In genomic region chr13:3525611-3526051, GRCm38 (mm10) we compare ENCODE assay signal across 11 mouse cellular contexts. TPM values are rescaled to one million over a fixed set of nuclear protein-coding genes. Genes with fewer than 3 reads are reported as not detected.
DNase-seq lines count a peak whose midpoint lies in the region; ATAC-seq and TF ChIP-seq lines count a peak whose summit lies in the region.
"Had no signal": no experiment of that assay in that cellular context is flagged by ENCODE, and none has a peak within 500 bp of the region (broad histone marks: within the 10 kb centered on the region; RNA-seq: fewer than 3 reads in every experiment).

No protein-coding gene starts in this region.

- no peak for ATAC-seq in kidney, embryonic 15.5 days (replicated peaks; ENCODE audit: low FRiP score)
- peak; percentile 12 to 30; a peak in 1 of 4 replicates for ATAC-seq in hematopoietic stem cell, adult 5-6 weeks (replicated peaks in 1 of 2; ENCODE audit: insufficient read depth in 1 of 2, low FRiP score in 2 of 2, low TSS enrichment in 1 of 2, low read depth in 1 of 2, poor library complexity in 2 of 2, severe bottlenecking in 2 of 2)
- ATAC-seq in megakaryocyte progenitor cell, adult 5-6 weeks (replicated peaks; ENCODE audit: poor library complexity): peak; percentile 33
- ATAC-seq: forebrain, embryonic 16.5 days had no signal

- peak; percentile 86 for DNase-seq in kidney, adult 2 months
- DNase-seq in gastrocnemius, postnatal 10 days: no peak
- no peak for DNase-seq in lung, postnatal 4 days
- DNase-seq: gastrocnemius, postnatal 36 days; right cerebral cortex, postnatal 25 days had no signal

- no peak overlapping the region for H3K4me3 ChIP-seq in kidney, adult 2 months (ENCODE audit: insufficient read depth, low read depth, low read length)
- H3K4me3 ChIP-seq in kidney, embryonic 15.5 days (replicated peaks): no peak overlapping the region
- H3K4me3 ChIP-seq in bone marrow, adult 2 months (replicated peaks; ENCODE audit: control insufficient read depth, low read depth, low read length): no peak overlapping the region
- H3K4me3 ChIP-seq: midbrain, embryonic 12.5 days had no signal

- peak overlapping the region; percentile 54 for H3K27ac ChIP-seq in kidney, adult 2 months (ENCODE audit: insufficient read depth, low read depth, low read length)
- no peak overlapping the region for H3K27ac ChIP-seq in kidney, embryonic 15.5 days
- peak overlapping the region; percentile 59; the same call in 1 of the 2 replicates for H3K27ac ChIP-seq in bone marrow, adult 2 months (ENCODE audit: control insufficient read depth, insufficient read depth, low read depth, low read length, poor library complexity)
- H3K27ac ChIP-seq: midbrain, embryonic 12.5 days had no signal

- 38% methylated on average over 4 of the region's 4 CpGs for WGBS in kidney, adult 2 months
- WGBS in kidney, embryonic 15.5 days: 71% methylated on average over 4 of the region's 4 CpGs
- 59% methylated on average over 4 of the region's 4 CpGs for WGBS in bone marrow, adult 2 months

- H3K4me2 ChIP-seq in kidney, embryonic 15.5 days: no peak overlapping the region
- H3K4me2 ChIP-seq: midbrain, embryonic 12.5 days had no signal

- no peak for TF ChIP-seq CTCF in kidney, adult 2 months (conservative IDR thresholded peaks at IDR 0.05; ENCODE audit: insufficient read depth, insufficient read length, low read depth, low read length)
- no peak for TF ChIP-seq CTCF in bone marrow, adult 2 months (IDR thresholded peaks at IDR 0.05; ENCODE audit: control insufficient read depth, insufficient read depth, low read length)

- no peaks in the 10 kb centered on the region for H3K27me3 ChIP-seq in kidney, adult 2 months (replicated peaks; ENCODE audit: control insufficient read depth, insufficient read depth, low read length)
- H3K27me3 ChIP-seq in kidney, embryonic 15.5 days: no peaks in the 10 kb centered on the region
- H3K27me3 ChIP-seq: midbrain, embryonic 12.5 days had no signal

- no peak overlapping the region for H3K9ac ChIP-seq in kidney, embryonic 15.5 days
- H3K9ac ChIP-seq: midbrain, embryonic 12.5 days had no signal

- H3K4me1 ChIP-seq in kidney, adult 2 months (ENCODE audit: control insufficient read depth, insufficient read depth, low read length): peaks cover 5% of the 10 kb centered on the region; the same call in 1 of the 2 replicates
- H3K4me1 ChIP-seq in kidney, embryonic 15.5 days: no peaks in the 10 kb centered on the region
- peaks cover 4% of the 10 kb centered on the region; the same call in 1 of the 2 replicates for H3K4me1 ChIP-seq in bone marrow, adult 2 months (ENCODE audit: control insufficient read depth, insufficient read depth, low read length)
- H3K4me1 ChIP-seq: midbrain, embryonic 12.5 days had no signal

- H3K9me3 ChIP-seq in kidney, embryonic 15.5 days (replicated peaks): no peaks in the 10 kb centered on the region
- H3K9me3 ChIP-seq: midbrain, embryonic 12.5 days had no signal

- TF ChIP-seq POLR2A in kidney, adult 2 months (IDR thresholded peaks at IDR 0.05; ENCODE audit: low read depth, low read length): no peak
- no peak for TF ChIP-seq POLR2A in bone marrow, adult 2 months (IDR thresholded peaks at IDR 0.05; ENCODE audit: borderline replicate concordance, control insufficient read depth, low read depth, low read length)

- no peaks in the 10 kb centered on the region for H3K36me3 ChIP-seq in kidney, adult 2 months (ENCODE audit: control insufficient read depth, insufficient read depth, low read length)
- H3K36me3 ChIP-seq in kidney, embryonic 15.5 days: no peaks in the 10 kb centered on the region
- H3K36me3 ChIP-seq: midbrain, embryonic 12.5 days had no signal

RNA-seq across cellular contexts. Expression of gene Gdi2, which starts 12.2 kb away (rescaled TPM):
- polyA plus RNA-seq in kidney, adult 2 months (2012; rRNA removed): 159 and 174 TPM in 2 replicates
- 423 and 427 TPM in 2 replicates for polyA plus RNA-seq in kidney, embryonic 15.5 days (2015; fragmentation: Nextera tagmentation; extraction: Ambion mirVana)
- polyA plus RNA-seq in bone marrow, adult 2 months (2011; ENCODE audit: insufficient read depth, insufficient read length, low replicate concordance, missing spikeins): 122 and 211 TPM in 2 replicates
- 408 and 483 TPM in 2 replicates for total RNA-seq in hematopoietic stem cell, adult 5-6 weeks (2017)
- 612 and 668 TPM in 2 replicates for total RNA-seq in megakaryocyte progenitor cell, adult 5-6 weeks (2015)
- 469 and 501 TPM in 2 replicates for total RNA-seq in megakaryocyte progenitor cell, adult 5-6 weeks (2017)
- total RNA-seq in gastrocnemius, postnatal 10 days (2021): 100 to 1,000 TPM; 211 to 214 TPM
